Mouse (Mus musculus) liver, adult 2 months (tissue): ENCODE results near the gene Krt87.

ENCODE experiments used
- CTCF ChIP-seq: fragments of 200-500 bp; IDR thresholded peaks from 2 replicates; pipeline ENCODE4 v1.5.1; 2011; ENCODE audit warnings: low read depth, low read length, control low read depth
- POLR2A ChIP-seq: fragments of 200-500 bp; IDR thresholded peaks from 2 replicates; pipeline ENCODE4 v1.6.1; 2011; ENCODE audit warnings: low read length, control low read depth; ENCODE audit not compliant: insufficient read depth; ENCODE audit errors: extremely low read depth

DNA sequence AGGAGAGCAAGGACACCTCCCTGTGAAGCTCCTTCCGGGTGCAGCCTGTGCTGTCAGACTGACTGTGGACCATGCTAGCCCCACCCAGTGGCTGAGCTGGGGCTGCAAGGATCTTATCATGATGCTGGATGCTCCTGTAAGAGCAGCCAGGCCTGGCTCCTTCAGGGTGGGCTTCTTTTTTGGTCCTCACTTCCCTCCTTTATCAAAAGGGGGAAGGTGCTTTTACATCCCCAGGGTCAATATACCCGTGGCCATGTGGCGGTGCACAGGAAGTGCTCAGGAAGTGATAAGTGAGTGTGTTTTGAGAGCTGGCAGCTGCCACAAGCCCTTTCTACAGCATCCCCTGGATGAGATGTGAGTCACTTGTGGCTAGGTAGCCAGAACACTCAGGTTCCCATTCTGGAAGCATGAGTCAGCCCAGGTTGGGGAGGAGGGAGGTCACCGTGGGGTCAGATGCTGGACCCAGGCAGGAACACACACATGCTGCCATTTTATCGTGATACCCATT is 50.5 kb downstream of the Krt87 start:
- TF ChIP-seq CTCF (peak; percentile 14; the same call in 1 of the 2 replicates), POLR2A (no peak)
